Mouse (Mus musculus): Measurements from ENCODE around the gene Syngr4.

Gene Syngr4

GRCm38 (mm10) chr7:45865925-45866910, 30.3 kb downstream of the Syngr4 start:
- DNase-seq, result peak; percentile 91

- no peak for DNase-seq
Observed at GRCm38 (mm10) chr7:45864435-45864834, 32.1 kb downstream of the Syngr4 start.

- DNase-seq, result no peak
Observed at GRCm38 (mm10) chr7:45862804-45863203, 33.7 kb downstream of the Syngr4 start.

GRCm38 (mm10) chr7:45859008-45859407, 37.5 kb downstream of the Syngr4 start:
- DNase-seq, result no peak

- no peak for DNase-seq
Observed at GRCm38 (mm10) chr7:45856950-45857901, 39.3 kb downstream of the Syngr4 start.

GRCm38 (mm10) chr7:45853089-45853488, 43.4 kb downstream of the Syngr4 start:
- DNase-seq, result no peak

- no peak for DNase-seq
Observed at GRCm38 (mm10) chr7:45850661-45851060, 45.9 kb downstream of the Syngr4 start.

- no peak for DNase-seq
Observed at GRCm38 (mm10) chr7:45848447-45849027, 48.0 kb downstream of the Syngr4 start.

- no peak for DNase-seq
Observed at GRCm38 (mm10) chr7:45842950-45843744, 53.4 kb downstream of the Syngr4 start.

Measured in right cerebral cortex, postnatal 14 days (tissue).